Mouse (Mus musculus): ENCODE results near the gene Pole2. TPM values are rescaled to one million over a fixed set of nuclear protein-coding genes. Genes with fewer than 3 reads are reported as not detected.

Gene Pole2
- total and polyA plus RNA-seq, 2 experiments from 2014 or later: 2.6 to 5.0 TPM

GRCm38 (mm10) chr12:69186811-69187471 lies 41.1 kb downstream of the Pole2 start:
- no peak for TF ChIP-seq CTCF (IDR thresholded peaks at IDR 0.05; ENCODE audit: low read depth)
- DNase-seq (no peak), ATAC-seq (no peak)
- H3K4me1 ChIP-seq (ENCODE audit: insufficient read depth): peaks cover 14% of the 10 kb centered on the region
- no peak overlapping the region for H3K9ac ChIP-seq
- no peak overlapping the region for H3K4me2 ChIP-seq (ENCODE audit: low read depth)
- H3K9me3 ChIP-seq (ENCODE audit: low read length): no peaks in the 10 kb centered on the region
- 0 out of 2 replicates have a peak overlapping the region, but pooled peaks have one; percentile 5 for H3K4me3 ChIP-seq (ENCODE audit: low read depth, low read length)
- H3K27me3 ChIP-seq (ENCODE audit: insufficient read depth, low read length): no peaks in the 10 kb centered on the region
- no peak overlapping the region for H3K27ac ChIP-seq (ENCODE audit: low read depth, low read length)
- 58% methylated on average over 5 of the region's 5 CpGs for WGBS
- H3K36me3 ChIP-seq (ENCODE audit: insufficient read depth): peaks cover 6% of the 10 kb centered on the region; the same call in 1 of the 2 replicates

- H3K9me3 ChIP-seq (ENCODE audit: low read length): no peaks in the 10 kb centered on the region
- peak overlapping the region; percentile 86 for H3K4me3 ChIP-seq (ENCODE audit: low read depth, low read length)
- no peak for ATAC-seq
- H3K4me1 ChIP-seq (ENCODE audit: insufficient read depth): peaks cover 14% of the 10 kb centered on the region
- H3K36me3 ChIP-seq (ENCODE audit: insufficient read depth): peaks cover 6% of the 10 kb centered on the region; the same call in 1 of the 2 replicates
- peak overlapping the region; percentile 94 for H3K4me2 ChIP-seq (ENCODE audit: low read depth)
- H3K27me3 ChIP-seq (ENCODE audit: insufficient read depth, low read length): no peaks in the 10 kb centered on the region
- no peak for DNase-seq
- 75% methylated on average over 7 of the region's 7 CpGs for WGBS
- H3K9ac ChIP-seq: peak overlapping the region; percentile 90; the same call in 1 of the 2 replicates
- TF ChIP-seq CTCF (IDR thresholded peaks at IDR 0.05; ENCODE audit: low read depth): no peak
- H3K27ac ChIP-seq (ENCODE audit: low read depth, low read length): no peak overlapping the region
These were observed 42.6 kb downstream of the Pole2 start for GRCm38 (mm10) chr12:69185371-69185770.

GRCm38 (mm10) chr12:69184342-69185295 lies 43.4 kb downstream of the Pole2 start:
- peaks cover 14% of the 10 kb centered on the region for H3K4me1 ChIP-seq (ENCODE audit: insufficient read depth)
- H3K4me3 ChIP-seq (ENCODE audit: low read depth, low read length): peak overlapping the region; percentile 86
- ATAC-seq: peak; percentile 62
- peaks cover 6% of the 10 kb centered on the region; the same call in 1 of the 2 replicates for H3K36me3 ChIP-seq (ENCODE audit: insufficient read depth)
- peak overlapping the region; percentile 94 for H3K4me2 ChIP-seq (ENCODE audit: low read depth)
- H3K9me3 ChIP-seq (ENCODE audit: low read length): no peaks in the 10 kb centered on the region
- peak overlapping the region; percentile 96 for H3K27ac ChIP-seq (ENCODE audit: low read depth, low read length)
- no peak for DNase-seq
- TF ChIP-seq CTCF (IDR thresholded peaks at IDR 0.05; ENCODE audit: low read depth): 0 out of 2 replicates have a peak, but pooled peaks have one; percentile 2
- H3K27me3 ChIP-seq (ENCODE audit: insufficient read depth, low read length): no peaks in the 10 kb centered on the region
- WGBS: 5% methylated on average over 86 of the region's 86 CpGs
- H3K9ac ChIP-seq: peak overlapping the region; percentile 90

- under 1% methylated on average over 84 of the region's 84 CpGs for WGBS
- H3K27me3 ChIP-seq (ENCODE audit: insufficient read depth, low read length): no peaks in the 10 kb centered on the region
- no peak for TF ChIP-seq CTCF (IDR thresholded peaks at IDR 0.05; ENCODE audit: low read depth)
- DNase-seq (peak; percentile 99), ATAC-seq (peak; percentile 99)
- H3K9me3 ChIP-seq (ENCODE audit: low read length): no peaks in the 10 kb centered on the region
- H3K4me2 ChIP-seq (ENCODE audit: low read depth): peak within 1 kb of the TSS; percentile 94
- H3K4me1 ChIP-seq (ENCODE audit: insufficient read depth): peaks cover 14% of the 10 kb centered on the region
- H3K9ac ChIP-seq: peak within 1 kb of the TSS; percentile 90
- H3K36me3 ChIP-seq (ENCODE audit: insufficient read depth): peaks cover 6% of the 10 kb centered on the region; the same call in 1 of the 2 replicates
- H3K27ac ChIP-seq (ENCODE audit: low read depth, low read length): peak within 1 kb of the TSS; percentile 96
- peak within 1 kb of the TSS; percentile 86 for H3K4me3 ChIP-seq (ENCODE audit: low read depth, low read length)
These were observed 44.2 kb downstream of the Pole2 start, which contains the start of the genes Rpl36al and Mgat2 for GRCm38 (mm10) chr12:69183583-69184308. Rpl36al (minus strand) TSS chr12:69184083. Mgat2 (plus strand) TSS chr12:69184157.

GRCm38 (mm10) chr12:69181800-69182199 lies 46.2 kb downstream of the Pole2 start:
- no peak overlapping the region for H3K4me3 ChIP-seq (ENCODE audit: low read depth, low read length)
- H3K9me3 ChIP-seq (ENCODE audit: low read length): no peaks in the 10 kb centered on the region
- no peak overlapping the region for H3K4me2 ChIP-seq (ENCODE audit: low read depth)
- no peak for TF ChIP-seq CTCF (IDR thresholded peaks at IDR 0.05; ENCODE audit: low read depth)
- H3K4me1 ChIP-seq (ENCODE audit: insufficient read depth): peaks cover 10% of the 10 kb centered on the region
- no peak overlapping the region for H3K9ac ChIP-seq
- H3K36me3 ChIP-seq (ENCODE audit: insufficient read depth): 0 out of 2 replicates have a peak, but pooled peaks cover 2% of the 10 kb centered on the region
- ATAC-seq (no peak), DNase-seq (no peak)
- no peaks in the 10 kb centered on the region for H3K27me3 ChIP-seq (ENCODE audit: insufficient read depth, low read length)
- WGBS: 83% methylated on average over 4 of the region's 4 CpGs
- no peak overlapping the region for H3K27ac ChIP-seq (ENCODE audit: low read depth, low read length)

GRCm38 (mm10) chr12:69179371-69179770 lies 48.6 kb downstream of the Pole2 start:
- no peak for TF ChIP-seq CTCF (IDR thresholded peaks at IDR 0.05; ENCODE audit: low read depth)

More at GRCm38 (mm10) chr12:69179371-69179770, 48.6 kb downstream of the Pole2 start:
- Histone ChIP-seq H3K9ac (no peak overlapping the region), H3K27me3 (ENCODE audit: insufficient read depth, low read length) (no peaks in the 10 kb centered on the region), H3K4me3 (ENCODE audit: low read depth, low read length) (no peak overlapping the region), H3K36me3 (ENCODE audit: insufficient read depth) (0 out of 2 replicates have a peak, but pooled peaks cover 2% of the 10 kb centered on the region), H3K27ac (ENCODE audit: low read depth, low read length) (no peak overlapping the region), H3K4me2 (ENCODE audit: low read depth) (no peak overlapping the region), H3K4me1 (ENCODE audit: insufficient read depth) (no peaks in the 10 kb centered on the region), H3K9me3 (ENCODE audit: low read length) (no peaks in the 10 kb centered on the region)
- 68% methylated on average over 12 of the region's 12 CpGs for WGBS
- ATAC-seq (no peak), DNase-seq (no peak)

All from forebrain, postnatal 0 days (tissue).